Mouse (Mus musculus) testis, adult 2 months (tissue): ENCODE measurements around the gene Atp5g1.

Source experiments
- CTCF ChIP-seq: fragments of 200-500 bp; IDR thresholded peaks from 2 replicates; pipeline ENCODE4 v1.5.1; 2012; ENCODE audit warnings: low read depth, mild to moderate bottlenecking, inconsistent platforms, low read length, moderate library complexity; ENCODE audit not compliant: control insufficient read depth, insufficient read depth, insufficient replicate concordance
- POLR2A ChIP-seq: fragments of 200-500 bp; IDR thresholded peaks from 2 replicates; pipeline ENCODE4 v1.6.1; 2012; ENCODE audit warnings: low read depth, mild to moderate bottlenecking, inconsistent platforms, low read length, moderate library complexity; ENCODE audit not compliant: control insufficient read depth

DNA sequence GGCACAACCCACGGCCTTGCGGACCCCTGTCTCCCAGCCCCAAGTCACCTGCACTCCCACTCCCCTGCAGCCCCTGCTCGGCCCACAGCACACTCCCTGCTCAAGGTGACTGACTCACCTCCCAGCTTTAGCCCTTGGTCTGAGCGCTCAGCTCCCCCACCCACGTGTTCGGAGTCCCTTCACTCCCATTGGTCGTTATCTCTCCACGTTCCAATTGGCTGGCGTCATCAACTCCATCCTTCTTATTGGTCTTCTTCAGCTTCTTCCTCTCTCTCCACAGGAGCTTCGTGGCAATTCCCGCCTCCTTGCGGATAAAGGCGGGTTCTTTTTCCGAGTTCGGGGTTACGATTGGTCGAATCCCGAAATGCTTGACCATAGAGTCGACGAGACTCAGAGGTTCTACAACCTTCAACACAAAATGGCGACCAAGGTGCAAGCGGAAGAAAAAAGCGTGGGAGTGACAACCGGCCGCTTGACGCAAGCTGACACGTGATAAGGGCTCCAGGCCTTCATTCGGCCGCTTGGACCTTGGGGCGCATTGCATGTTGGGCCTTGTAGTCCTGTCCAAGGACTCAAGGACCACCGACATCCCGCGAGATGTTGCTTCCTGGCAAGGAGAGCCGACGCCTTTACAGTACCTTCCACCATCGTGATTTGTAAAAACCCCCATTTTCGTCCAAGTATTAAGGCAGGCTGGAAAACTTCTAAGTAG, at the start of gene Atp5g1:
- peak; percentile 96 for TF ChIP-seq POLR2A
- TF ChIP-seq CTCF = peak; percentile 8; the same call in 1 of the 2 replicates
